Mouse (Mus musculus): ENCODE results near the gene Zbtb7a. TPM values are rescaled to one million over a fixed set of nuclear protein-coding genes. Genes with fewer than 3 reads are reported as not detected.
A peak's percentile ranks its signal among the peaks of the same experiment; 100 is the strongest.

Zbtb7a gene
- polyA plus RNA-seq, 1 experiment from 2014 or later, result 25.0 TPM

DNA sequence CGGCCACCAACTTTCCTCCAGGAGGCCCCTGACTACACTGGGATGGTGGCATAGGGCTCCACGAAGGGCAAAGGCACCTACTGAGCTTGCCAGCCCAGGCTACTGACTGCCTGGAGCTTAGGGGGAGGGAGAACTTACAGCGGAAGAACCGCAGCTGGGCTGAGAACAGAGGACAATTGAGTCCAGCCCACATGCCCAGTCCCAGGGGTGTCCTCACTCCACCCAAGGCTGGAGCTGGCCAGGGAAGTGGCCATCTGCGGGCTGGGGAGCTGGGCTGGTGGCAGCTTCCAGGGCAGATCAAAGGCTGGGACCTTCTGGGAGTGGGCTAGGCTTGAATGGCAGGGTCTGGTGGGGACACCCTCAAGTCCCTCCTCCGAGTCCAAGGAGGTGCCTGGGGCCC is 19.7 kb downstream of the Zbtb7a start:
- ATAC-seq (ENCODE audit: insufficient read depth) (no peak), DNase-seq (no peak)
- Histone ChIP-seq H3K9ac (no peak overlapping the region), H3K36me3 (ENCODE audit: insufficient read depth) (peaks cover 92% of the 10 kb centered on the region), H3K4me1 (ENCODE audit: insufficient read depth) (no peaks in the 10 kb centered on the region), H3K27ac (ENCODE audit: low read depth) (no peak overlapping the region), H3K4me3 (ENCODE audit: low read depth, low read length) (no peak overlapping the region), H3K4me2 (no peak overlapping the region), H3K27me3 (ENCODE audit: insufficient read depth, low read length) (no peaks in the 10 kb centered on the region), H3K9me3 (ENCODE audit: low read depth, low read length) (no peaks in the 10 kb centered on the region)
- 86% methylated on average over 6 of the region's 6 CpGs for WGBS
- TF ChIP-seq CTCF (IDR thresholded peaks at IDR 0.05; ENCODE audit: low read depth), result no peak

- ATAC-seq (ENCODE audit: insufficient read depth) (no peak), DNase-seq (no peak)
- TF ChIP-seq CTCF (IDR thresholded peaks at IDR 0.05; ENCODE audit: low read depth), result no peak
- H3K27me3 ChIP-seq (ENCODE audit: insufficient read depth, low read length), result no peaks in the 10 kb centered on the region
- no peak overlapping the region for H3K4me3 ChIP-seq (ENCODE audit: low read depth, low read length)
- H3K9me3 ChIP-seq (ENCODE audit: low read depth, low read length), result no peaks in the 10 kb centered on the region
- WGBS, result 76% methylated on average over 8 of the region's 8 CpGs
- H3K4me2 ChIP-seq, result no peak overlapping the region
- H3K36me3 ChIP-seq (ENCODE audit: insufficient read depth), result peaks cover 71% of the 10 kb centered on the region
- no peak overlapping the region for H3K9ac ChIP-seq
- H3K4me1 ChIP-seq (ENCODE audit: insufficient read depth), result no peaks in the 10 kb centered on the region
- no peak overlapping the region for H3K27ac ChIP-seq (ENCODE audit: low read depth)
Measured at GRCm38 (mm10) chr10:81161602-81162317, 26.7 kb downstream of the Zbtb7a start.

GRCm38 (mm10) chr10:81162318-81162652 is 27.3 kb downstream of the Zbtb7a start:
- Histone ChIP-seq H3K9ac (no peak overlapping the region), H3K9me3 (ENCODE audit: low read depth, low read length) (no peaks in the 10 kb centered on the region), H3K4me1 (ENCODE audit: insufficient read depth) (no peaks in the 10 kb centered on the region), H3K4me3 (ENCODE audit: low read depth, low read length) (no peak overlapping the region), H3K36me3 (ENCODE audit: insufficient read depth) (peaks cover 66% of the 10 kb centered on the region), H3K4me2 (no peak overlapping the region), H3K27me3 (ENCODE audit: insufficient read depth, low read length) (no peaks in the 10 kb centered on the region), H3K27ac (ENCODE audit: low read depth) (no peak overlapping the region)
- 63% methylated on average over 2 of the region's 2 CpGs for WGBS
- ATAC-seq (ENCODE audit: insufficient read depth) (no peak), DNase-seq (no peak)
- TF ChIP-seq CTCF (IDR thresholded peaks at IDR 0.05; ENCODE audit: low read depth), result no peak

GRCm38 (mm10) chr10:81165118-81165517 is 30.1 kb downstream of the Zbtb7a start:
- no peak overlapping the region for H3K9ac ChIP-seq
- WGBS, result 55% methylated on average over 8 of the region's 8 CpGs
- no peak for TF ChIP-seq CTCF (IDR thresholded peaks at IDR 0.05; ENCODE audit: low read depth)
- no peaks in the 10 kb centered on the region for H3K27me3 ChIP-seq (ENCODE audit: insufficient read depth, low read length)
- ATAC-seq (ENCODE audit: insufficient read depth) (no peak), DNase-seq (no peak)
- no peak overlapping the region for H3K27ac ChIP-seq (ENCODE audit: low read depth)
- no peak overlapping the region for H3K4me2 ChIP-seq
- no peak overlapping the region for H3K4me3 ChIP-seq (ENCODE audit: low read depth, low read length)
- peaks cover 8% of the 10 kb centered on the region; the same call in 1 of the 2 replicates for H3K4me1 ChIP-seq (ENCODE audit: insufficient read depth)
- peaks cover 41% of the 10 kb centered on the region for H3K36me3 ChIP-seq (ENCODE audit: insufficient read depth)
- no peaks in the 10 kb centered on the region for H3K9me3 ChIP-seq (ENCODE audit: low read depth, low read length)

DNA sequence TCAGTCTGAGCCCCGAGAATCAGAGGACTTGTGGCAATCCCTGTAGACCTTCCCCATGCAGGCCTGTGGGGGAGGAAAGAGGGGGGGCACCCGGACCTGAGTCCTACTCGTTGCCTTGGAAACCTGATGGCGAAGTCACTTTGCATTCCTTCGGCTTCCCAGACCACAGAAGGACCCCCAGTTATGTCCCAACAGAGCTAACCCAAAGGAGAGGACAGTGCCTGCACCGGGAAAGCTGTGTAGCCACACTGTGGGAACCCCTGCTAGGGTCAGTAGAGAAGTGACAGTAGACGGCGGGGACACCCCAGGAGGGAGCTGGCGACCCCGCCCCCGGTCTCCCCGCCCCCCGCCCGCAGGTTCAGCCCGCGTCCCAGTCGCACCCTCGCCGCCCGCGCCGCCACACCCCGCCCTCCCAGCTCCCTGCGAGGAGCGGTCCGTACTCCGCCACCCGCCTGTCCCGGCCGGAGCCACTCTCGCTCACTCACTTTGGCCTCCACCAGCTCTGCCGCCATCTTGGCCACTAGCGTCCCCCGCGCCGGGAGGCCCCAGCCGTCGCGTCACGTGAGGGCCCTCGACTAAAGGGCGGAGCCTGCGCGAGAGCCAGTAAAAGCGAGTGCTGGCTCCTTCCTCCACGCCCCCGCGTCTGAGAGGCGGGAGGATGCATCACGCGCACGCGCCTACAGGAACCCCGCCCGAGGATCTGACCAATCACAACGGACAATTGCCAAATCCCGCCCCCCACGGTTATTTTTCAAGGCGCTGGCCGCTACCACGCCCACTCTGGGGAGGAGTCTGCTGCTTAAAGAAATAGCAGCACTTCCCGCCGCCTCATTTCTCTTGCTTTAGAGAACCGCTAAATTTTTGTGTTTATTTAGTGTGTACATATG is 32.4 kb downstream of the Zbtb7a start, which contains the start of gene Pias4:
Gene Pias4, minus strand, starts transcription at position 724 of the 887 bp plus-strand sequence.
- WGBS, result under 1% methylated on average over 64 of the region's 64 CpGs
- no peaks in the 10 kb centered on the region for H3K27me3 ChIP-seq (ENCODE audit: insufficient read depth, low read length)
- peaks cover 18% of the 10 kb centered on the region for H3K36me3 ChIP-seq (ENCODE audit: insufficient read depth)

GRCm38 (mm10) chr10:81168087-81168431 is 33.0 kb downstream of the Zbtb7a start:
- 10% methylated on average over 5 of the region's 5 CpGs for WGBS
- Histone ChIP-seq H3K4me1 (ENCODE audit: insufficient read depth) (peaks cover 8% of the 10 kb centered on the region; the same call in 1 of the 2 replicates), H3K9ac (peak overlapping the region; percentile 49)

More for the DNA sequence above, 32.4 kb downstream of the Zbtb7a start, which contains the start of gene Pias4:
- H3K27ac ChIP-seq (ENCODE audit: low read depth), result peak within 1 kb of the TSS; percentile 77
- DNase-seq, result peak; percentile 100
- TF ChIP-seq CTCF (IDR thresholded peaks at IDR 0.05; ENCODE audit: low read depth), result no peak
- H3K9ac ChIP-seq, result peak within 1 kb of the TSS; percentile 74
- peaks cover 8% of the 10 kb centered on the region; the same call in 1 of the 2 replicates for H3K4me1 ChIP-seq (ENCODE audit: insufficient read depth)
- H3K4me3 ChIP-seq (ENCODE audit: low read depth, low read length), result peak within 1 kb of the TSS; percentile 94
- no peaks in the 10 kb centered on the region for H3K9me3 ChIP-seq (ENCODE audit: low read depth, low read length)
- peak; percentile 87 for ATAC-seq (ENCODE audit: insufficient read depth)
- peak within 1 kb of the TSS; percentile 91 for H3K4me2 ChIP-seq

More at GRCm38 (mm10) chr10:81168087-81168431, 33.0 kb downstream of the Zbtb7a start:
- no peaks in the 10 kb centered on the region for H3K27me3 ChIP-seq (ENCODE audit: insufficient read depth, low read length)
- no peak for TF ChIP-seq CTCF (IDR thresholded peaks at IDR 0.05; ENCODE audit: low read depth)
- DNase-seq (no peak), ATAC-seq (ENCODE audit: insufficient read depth) (peak; percentile 57)
- H3K4me3 ChIP-seq (ENCODE audit: low read depth, low read length), result peak overlapping the region; percentile 94
- H3K36me3 ChIP-seq (ENCODE audit: insufficient read depth), result peaks cover 12% of the 10 kb centered on the region
- H3K27ac ChIP-seq (ENCODE audit: low read depth), result peak overlapping the region; percentile 77
- H3K4me2 ChIP-seq, result peak overlapping the region; percentile 73
- no peaks in the 10 kb centered on the region for H3K9me3 ChIP-seq (ENCODE audit: low read depth, low read length)
